Mouse (Mus musculus) ES-Bruce4 (cell line): ENCODE measurements around the gene Rbfox3. TPM values are rescaled to one million over a fixed set of nuclear protein-coding genes. Genes with fewer than 3 reads are reported as not detected.

Source experiments
- H3K27ac ChIP-seq: 2 replicates; pipeline ENCODE4 v1.5.1; 2012; ENCODE audit warnings: low read length, inconsistent platforms; ENCODE audit not compliant: insufficient read depth
- H3K27me3 ChIP-seq: 2 replicates; pipeline ENCODE4 v1.6.1; 2012; ENCODE audit warnings: mild to moderate bottlenecking, low read length, inconsistent platforms; ENCODE audit not compliant: control insufficient read depth, poor library complexity, insufficient read depth, severe bottlenecking
- H3K36me3 ChIP-seq: 2 replicates; pipeline ENCODE4 v1.6.1; 2012; ENCODE audit warnings: inconsistent platforms, mild to moderate bottlenecking, low read length, moderate library complexity; ENCODE audit not compliant: control insufficient read depth, poor library complexity, insufficient read depth, severe bottlenecking
- H3K4me1 ChIP-seq: one replicate; pipeline ENCODE4 v1.8.1; 2011; ENCODE audit warnings: low read length; ENCODE audit not compliant: control insufficient read depth, insufficient read depth
- H3K4me3 ChIP-seq: 2 replicates; pipeline ENCODE4 v1.5.1; 2011; ENCODE audit warnings: low read depth, mild to moderate bottlenecking, low read length
- H3K9ac ChIP-seq: 2 replicates; pipeline ENCODE4 v1.6.1; 2012; ENCODE audit warnings: low read depth, mild to moderate bottlenecking, inconsistent platforms; ENCODE audit not compliant: poor library complexity, severe bottlenecking
- H3K9me3 ChIP-seq: replicated peaks from 2 replicates; pipeline ENCODE4 v1.6.1; 2012; ENCODE audit warnings: mild to moderate bottlenecking, low read length, inconsistent platforms; ENCODE audit not compliant: control insufficient read depth, poor library complexity, insufficient read depth, severe bottlenecking
- CTCF ChIP-seq: IDR thresholded peaks from one replicate; pipeline ENCODE4 v1.8.1; 2011; ENCODE audit warnings: low read depth, low read length
- EP300 ChIP-seq: IDR thresholded peaks from 2 replicates; pipeline ENCODE4 v1.6.1; 2011; ENCODE audit warnings: low read depth, low read length; ENCODE audit not compliant: insufficient read depth
- POLR2A ChIP-seq: IDR thresholded peaks from one replicate; pipeline ENCODE4 v1.8.1; 2011; ENCODE audit warnings: low read length; ENCODE audit not compliant: insufficient read depth
- polyA plus RNA-seq: library from polyadenylated mRNA; stranded (reverse); fragments of >200 nt; gene quantifications from 2 replicates; pipeline ENCODE4 v1.2.4, GENCODE M21; 2011; ENCODE audit warnings: low read depth; ENCODE audit not compliant: missing spikeins, insufficient read depth, insufficient read length

The Rbfox3 gene
- polyA plus RNA-seq, 1 experiment, result 0.85 TPM

DNA sequence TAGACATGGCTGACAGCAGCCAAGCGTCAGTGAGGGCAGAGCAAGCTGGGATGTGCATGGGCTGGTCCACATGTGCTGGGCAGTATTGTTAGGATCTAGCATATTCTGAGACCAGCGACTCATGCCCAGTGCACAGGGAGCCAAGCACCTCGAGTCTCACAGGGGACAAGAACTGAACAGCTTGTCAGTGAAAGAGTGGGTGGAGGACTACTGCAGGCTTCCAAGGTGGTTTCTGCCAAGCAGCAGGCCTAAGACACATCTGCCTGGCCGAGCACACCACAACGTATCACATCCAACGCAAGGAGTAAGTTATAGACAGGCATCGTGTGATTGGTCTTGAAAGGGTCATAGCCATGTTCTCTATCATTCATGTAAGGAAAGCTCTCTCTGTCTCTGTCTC lies 235.0 kb downstream of the Rbfox3 start:
- H3K36me3 ChIP-seq, result no peaks in the 10 kb centered on the region
- no peak overlapping the region for H3K9ac ChIP-seq
- TF ChIP-seq EP300 (no peak), POLR2A (no peak), CTCF (no peak)
- no peaks in the 10 kb centered on the region for H3K4me1 ChIP-seq
- no peaks in the 10 kb centered on the region for H3K27me3 ChIP-seq
- H3K4me3 ChIP-seq, result no peak overlapping the region
- H3K27ac ChIP-seq, result no peak overlapping the region
- H3K9me3 ChIP-seq, result no peaks in the 10 kb centered on the region

DNA sequence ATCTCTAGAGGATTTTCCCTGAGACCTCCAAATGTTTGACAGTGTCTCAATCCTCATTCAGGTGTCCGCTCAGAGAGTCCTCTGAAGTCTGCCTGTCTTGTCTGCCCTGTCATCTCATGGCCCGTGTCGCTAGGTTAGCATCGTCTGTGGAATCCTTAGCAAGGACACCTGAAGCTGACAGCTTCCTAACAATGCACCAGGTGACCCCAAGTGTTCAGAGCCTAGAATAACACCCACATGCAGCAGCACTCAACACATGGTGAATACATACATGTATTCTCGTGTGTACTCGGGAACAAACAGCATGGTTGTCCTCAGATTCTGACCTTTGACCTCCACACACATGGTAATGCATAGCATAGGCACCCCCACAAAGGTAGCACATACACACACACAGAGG lies 239.4 kb downstream of the Rbfox3 start:
- H3K27me3 ChIP-seq, result no peaks in the 10 kb centered on the region
- H3K9me3 ChIP-seq, result no peaks in the 10 kb centered on the region
- no peak overlapping the region for H3K4me3 ChIP-seq
- TF ChIP-seq EP300 (no peak), POLR2A (no peak)
- H3K27ac ChIP-seq, result no peak overlapping the region
- no peaks in the 10 kb centered on the region for H3K36me3 ChIP-seq
- H3K9ac ChIP-seq, result no peak overlapping the region
- H3K4me1 ChIP-seq, result no peaks in the 10 kb centered on the region

DNA sequence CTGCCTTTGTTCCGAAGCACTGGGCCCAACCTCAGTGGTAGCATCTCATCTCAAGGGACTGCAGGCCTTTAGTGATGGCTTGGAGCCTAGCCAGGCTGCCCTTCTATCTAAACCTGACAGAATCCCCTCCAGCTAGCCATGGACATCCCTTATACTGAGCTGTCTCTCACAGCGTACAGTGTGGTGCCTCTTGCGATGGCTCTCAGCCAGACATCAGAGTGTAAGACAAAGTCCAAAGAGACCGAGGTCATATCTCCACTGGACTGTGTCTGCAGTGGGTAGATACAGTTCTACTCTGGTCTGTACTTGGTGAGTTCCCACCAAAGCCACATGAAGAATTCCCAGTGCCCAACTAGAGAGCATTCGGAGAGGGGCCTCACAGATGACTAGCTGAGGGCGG lies 240.2 kb downstream of the Rbfox3 start:
- no peaks in the 10 kb centered on the region for H3K36me3 ChIP-seq
- no peaks in the 10 kb centered on the region for H3K4me1 ChIP-seq
- H3K27ac ChIP-seq, result no peak overlapping the region
- no peaks in the 10 kb centered on the region for H3K27me3 ChIP-seq
- no peak overlapping the region for H3K4me3 ChIP-seq
- H3K9ac ChIP-seq, result no peak overlapping the region
- no peak for TF ChIP-seq EP300
- TF ChIP-seq POLR2A, result no peak
- no peak for TF ChIP-seq CTCF
- no peaks in the 10 kb centered on the region for H3K9me3 ChIP-seq

DNA sequence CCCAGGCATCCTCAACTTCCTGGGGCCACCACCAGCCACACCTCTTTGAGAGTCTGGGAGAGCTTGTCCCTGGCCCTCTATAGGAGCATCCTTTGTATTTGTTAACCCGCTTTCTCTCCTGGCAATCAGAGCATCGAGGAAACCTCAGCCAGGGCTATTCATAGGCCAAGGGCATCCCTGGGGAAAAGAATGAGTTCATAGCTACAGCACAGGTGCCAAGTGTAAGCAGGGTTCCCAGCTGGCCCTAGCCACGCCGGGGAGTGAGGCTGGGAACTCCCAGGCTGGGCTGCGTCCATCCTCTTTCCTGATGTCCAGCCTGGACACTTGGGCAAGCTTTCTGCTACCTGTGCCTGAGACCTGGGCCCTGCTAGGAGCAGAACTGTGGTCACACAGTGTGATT lies 241.6 kb downstream of the Rbfox3 start:
- Histone ChIP-seq H3K9me3 (no peaks in the 10 kb centered on the region), H3K27me3 (no peaks in the 10 kb centered on the region), H3K4me3 (no peak overlapping the region), H3K36me3 (no peaks in the 10 kb centered on the region), H3K9ac (no peak overlapping the region), H3K27ac (no peak overlapping the region), H3K4me1 (no peaks in the 10 kb centered on the region)
- TF ChIP-seq POLR2A (no peak), EP300 (no peak), CTCF (no peak)

DNA sequence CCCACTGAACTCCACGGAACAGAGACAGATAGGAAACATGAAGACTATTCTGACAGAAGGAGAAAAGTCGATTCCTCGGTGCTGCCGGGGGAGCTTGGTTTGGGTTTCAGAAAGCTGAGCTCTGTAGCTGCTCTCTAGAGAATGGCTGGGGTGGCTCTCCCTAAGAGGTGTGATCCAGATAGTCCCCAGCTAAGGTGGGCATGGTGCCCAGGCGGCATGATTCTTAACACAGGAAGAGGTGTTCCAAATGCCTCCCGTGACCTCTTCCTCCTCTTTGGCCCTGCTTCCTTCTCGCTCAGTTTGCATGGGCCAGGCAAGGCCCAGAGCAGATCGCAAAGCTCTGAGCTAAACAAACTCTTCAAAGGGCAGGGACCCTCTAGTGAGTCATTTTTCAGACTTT lies 243.0 kb downstream of the Rbfox3 start:
- no peak overlapping the region for H3K9ac ChIP-seq
- H3K9me3 ChIP-seq, result no peaks in the 10 kb centered on the region
- no peaks in the 10 kb centered on the region for H3K4me1 ChIP-seq
- no peak overlapping the region for H3K4me3 ChIP-seq
- no peaks in the 10 kb centered on the region for H3K36me3 ChIP-seq
- TF ChIP-seq CTCF, result no peak
- no peak for TF ChIP-seq POLR2A
- TF ChIP-seq EP300, result no peak
- H3K27me3 ChIP-seq, result no peaks in the 10 kb centered on the region
- no peak overlapping the region for H3K27ac ChIP-seq

DNA sequence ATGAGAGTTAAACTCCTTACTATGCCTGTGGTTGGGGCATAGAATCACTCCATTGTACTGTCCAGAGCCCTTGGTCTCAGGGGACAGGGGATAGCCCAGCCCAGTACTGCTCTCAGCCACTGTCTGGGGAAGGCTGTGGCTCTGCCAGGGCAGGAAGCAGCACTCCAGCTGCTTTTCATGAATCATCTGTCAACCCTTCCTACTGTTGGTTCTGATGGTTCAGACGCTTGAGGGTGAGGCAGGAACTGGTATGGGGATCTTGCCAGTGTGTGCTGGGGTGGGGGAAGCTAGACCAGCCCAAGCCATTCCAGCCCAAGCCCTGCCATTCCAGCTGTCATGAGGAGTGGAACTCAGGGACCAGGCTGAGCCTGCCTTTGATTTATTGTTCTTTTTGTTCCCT lies 243.5 kb downstream of the Rbfox3 start:
- Histone ChIP-seq H3K9ac (no peak overlapping the region), H3K4me1 (no peaks in the 10 kb centered on the region), H3K27me3 (no peaks in the 10 kb centered on the region), H3K9me3 (no peaks in the 10 kb centered on the region), H3K27ac (no peak overlapping the region), H3K4me3 (no peak overlapping the region), H3K36me3 (no peaks in the 10 kb centered on the region)
- TF ChIP-seq POLR2A (no peak), EP300 (no peak), CTCF (no peak)
